Mouse (Mus musculus): ENCODE measurements around the gene Cacna1i. TPM values are rescaled to one million over a fixed set of nuclear protein-coding genes. Genes with fewer than 3 reads are reported as not detected.

The Cacna1i gene
- not detected for polyA plus RNA-seq (2014; fragmentation: Illumina TruSeq; extraction: RNeasy Lipid Tissue Mini Kit (QIAGEN cat#74804); ENCODE audit: low read depth, low replicate concordance)

GRCm38 (mm10) chr15:80286851-80287415 is at the start of gene Cacna1i:
Cacna1i (plus strand) TSS chr15:80287238.

GRCm38 (mm10) chr15:80254847-80255645 is 32.0 kb upstream of the Cacna1i start, which contains the start of gene Atf4:
Atf4 (plus strand) TSS chr15:80255184.

GRCm38 (mm10) chr15:80263610-80264575 is 23.1 kb upstream of the Cacna1i start, which contains the start of gene Rps19bp1:
Rps19bp1 (minus strand) TSS chr15:80264315.

Other genes with a start within 250 kb of the Cacna1i start
- gene Syngr1, start 195.9 kb upstream of the Cacna1i start, polyA plus RNA-seq (2014; fragmentation: Illumina TruSeq; extraction: RNeasy Lipid Tissue Mini Kit (QIAGEN cat#74804); ENCODE audit: low read depth, low replicate concordance) = 1.6 TPM
- 134 TPM for gene Rpl3, start 195.4 kb upstream of the Cacna1i start, polyA plus RNA-seq (2014; fragmentation: Illumina TruSeq; extraction: RNeasy Lipid Tissue Mini Kit (QIAGEN cat#74804); ENCODE audit: low read depth, low replicate concordance)
- 0.24 TPM for gene Tab1, start 154.1 kb upstream of the Cacna1i start, polyA plus RNA-seq (2014; fragmentation: Illumina TruSeq; extraction: RNeasy Lipid Tissue Mini Kit (QIAGEN cat#74804); ENCODE audit: low read depth, low replicate concordance)
- 32.2 TPM for gene Mgat3, start 113.5 kb upstream of the Cacna1i start, polyA plus RNA-seq (2014; fragmentation: Illumina TruSeq; extraction: RNeasy Lipid Tissue Mini Kit (QIAGEN cat#74804); ENCODE audit: low read depth, low replicate concordance)
- gene Mief1, start 53.2 kb upstream of the Cacna1i start, polyA plus RNA-seq (2014; fragmentation: Illumina TruSeq; extraction: RNeasy Lipid Tissue Mini Kit (QIAGEN cat#74804); ENCODE audit: low read depth, low replicate concordance) = 16.2 TPM
- not detected for gene AC140267.1, start 51.4 kb upstream of the Cacna1i start, polyA plus RNA-seq (2014; fragmentation: Illumina TruSeq; extraction: RNeasy Lipid Tissue Mini Kit (QIAGEN cat#74804); ENCODE audit: low read depth, low replicate concordance)
- gene Atf4, start 32.1 kb upstream of the Cacna1i start, polyA plus RNA-seq (2014; fragmentation: Illumina TruSeq; extraction: RNeasy Lipid Tissue Mini Kit (QIAGEN cat#74804); ENCODE audit: low read depth, low replicate concordance) = 47.9 TPM
- gene Rps19bp1, start 22.9 kb upstream of the Cacna1i start, polyA plus RNA-seq (2014; fragmentation: Illumina TruSeq; extraction: RNeasy Lipid Tissue Mini Kit (QIAGEN cat#74804); ENCODE audit: low read depth, low replicate concordance) = 4.4 TPM

All from kidney, adult 10 weeks (tissue).